Mouse (Mus musculus): ENCODE data around the gene Dnaic1. TPM values are rescaled to one million over a fixed set of nuclear protein-coding genes. Genes with fewer than 3 reads are reported as not detected.

The Dnaic1 gene
- polyA plus RNA-seq, 1 experiment: 0.96 TPM

DNA sequence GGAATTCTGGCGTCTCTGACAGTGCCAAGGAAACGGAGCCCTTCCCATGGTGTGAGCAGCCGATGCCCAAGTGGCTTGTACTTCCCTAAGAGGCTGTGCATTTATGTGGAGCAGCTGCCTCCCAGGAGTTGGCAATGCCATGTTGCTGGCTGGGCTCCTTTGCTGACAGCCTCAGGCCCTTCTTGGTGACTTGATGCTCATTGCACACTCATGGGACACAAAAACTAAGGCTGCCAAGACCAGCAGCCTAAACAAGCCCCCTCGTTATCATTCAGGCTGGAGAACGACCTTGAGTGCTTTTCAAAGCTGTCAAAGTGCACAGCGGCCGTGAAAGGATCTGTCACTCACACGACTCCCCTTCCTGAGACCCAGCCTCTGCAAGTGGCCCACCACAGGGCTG, 42.6 kb downstream of the Dnaic1 start:
- no peak for TF ChIP-seq CTCF (IDR thresholded peaks at IDR 0.05; ENCODE audit: borderline replicate concordance, control insufficient read depth, extremely low read depth, insufficient read depth, low read length, poor library complexity)
- no peak for TF ChIP-seq POLR2A (IDR thresholded peaks at IDR 0.05; ENCODE audit: control insufficient read depth, extremely low read depth, insufficient read depth, low read length, poor library complexity)
- Histone ChIP-seq H3K27ac (ENCODE audit: control insufficient read depth, insufficient read depth, low read length) (no peak overlapping the region), H3K27me3 (ENCODE audit: control insufficient read depth, insufficient read depth, low read length) (no peaks in the 10 kb centered on the region), H3K4me3 (ENCODE audit: control insufficient read depth, insufficient read depth, low read length) (no peak overlapping the region), H3K36me3 (ENCODE audit: control insufficient read depth, insufficient read depth, low read length) (no peaks in the 10 kb centered on the region), H3K4me1 (replicated peaks; ENCODE audit: control insufficient read depth, insufficient read depth, low read length) (0 out of 2 replicates have a peak, but pooled peaks cover 2% of the 10 kb centered on the region)
- 89% methylated on average over 8 of the region's 8 CpGs for WGBS
- DNase-seq: no peak

DNA sequence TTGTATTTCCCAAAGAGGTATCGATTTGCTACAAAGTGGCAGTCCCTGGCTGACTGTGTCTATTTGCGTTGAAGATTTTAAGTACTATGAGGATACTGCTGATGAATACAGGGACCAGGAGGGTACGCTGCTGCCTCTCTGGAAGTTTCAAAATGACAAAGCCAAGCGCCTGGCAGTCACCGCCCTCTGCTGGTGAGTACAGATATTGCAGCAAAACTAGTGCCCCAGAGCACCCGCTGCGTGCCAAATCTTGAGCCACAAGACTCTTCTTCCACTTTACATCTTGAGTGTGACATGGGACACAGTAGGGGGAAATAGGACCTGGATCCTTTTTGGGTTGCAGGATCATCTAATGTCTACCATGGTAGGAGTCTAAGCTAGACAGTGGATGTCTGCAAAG, 44.6 kb downstream of the Dnaic1 start:
- DNase-seq: peak; percentile 62
- no peaks in the 10 kb centered on the region for H3K27me3 ChIP-seq (ENCODE audit: control insufficient read depth, insufficient read depth, low read length)
- H3K27ac ChIP-seq (ENCODE audit: control insufficient read depth, insufficient read depth, low read length): no peak overlapping the region
- H3K36me3 ChIP-seq (ENCODE audit: control insufficient read depth, insufficient read depth, low read length): no peaks in the 10 kb centered on the region
- 10% methylated on average over 7 of the region's 7 CpGs for WGBS
- no peak overlapping the region for H3K4me3 ChIP-seq (ENCODE audit: control insufficient read depth, insufficient read depth, low read length)
- H3K4me1 ChIP-seq (replicated peaks; ENCODE audit: control insufficient read depth, insufficient read depth, low read length): 0 out of 2 replicates have a peak, but pooled peaks cover 2% of the 10 kb centered on the region
- peak; percentile 83; the same call in 1 of the 2 replicates for TF ChIP-seq CTCF (IDR thresholded peaks at IDR 0.05; ENCODE audit: borderline replicate concordance, control insufficient read depth, extremely low read depth, insufficient read depth, low read length, poor library complexity)
- no peak for TF ChIP-seq POLR2A (IDR thresholded peaks at IDR 0.05; ENCODE audit: control insufficient read depth, extremely low read depth, insufficient read depth, low read length, poor library complexity)

DNA sequence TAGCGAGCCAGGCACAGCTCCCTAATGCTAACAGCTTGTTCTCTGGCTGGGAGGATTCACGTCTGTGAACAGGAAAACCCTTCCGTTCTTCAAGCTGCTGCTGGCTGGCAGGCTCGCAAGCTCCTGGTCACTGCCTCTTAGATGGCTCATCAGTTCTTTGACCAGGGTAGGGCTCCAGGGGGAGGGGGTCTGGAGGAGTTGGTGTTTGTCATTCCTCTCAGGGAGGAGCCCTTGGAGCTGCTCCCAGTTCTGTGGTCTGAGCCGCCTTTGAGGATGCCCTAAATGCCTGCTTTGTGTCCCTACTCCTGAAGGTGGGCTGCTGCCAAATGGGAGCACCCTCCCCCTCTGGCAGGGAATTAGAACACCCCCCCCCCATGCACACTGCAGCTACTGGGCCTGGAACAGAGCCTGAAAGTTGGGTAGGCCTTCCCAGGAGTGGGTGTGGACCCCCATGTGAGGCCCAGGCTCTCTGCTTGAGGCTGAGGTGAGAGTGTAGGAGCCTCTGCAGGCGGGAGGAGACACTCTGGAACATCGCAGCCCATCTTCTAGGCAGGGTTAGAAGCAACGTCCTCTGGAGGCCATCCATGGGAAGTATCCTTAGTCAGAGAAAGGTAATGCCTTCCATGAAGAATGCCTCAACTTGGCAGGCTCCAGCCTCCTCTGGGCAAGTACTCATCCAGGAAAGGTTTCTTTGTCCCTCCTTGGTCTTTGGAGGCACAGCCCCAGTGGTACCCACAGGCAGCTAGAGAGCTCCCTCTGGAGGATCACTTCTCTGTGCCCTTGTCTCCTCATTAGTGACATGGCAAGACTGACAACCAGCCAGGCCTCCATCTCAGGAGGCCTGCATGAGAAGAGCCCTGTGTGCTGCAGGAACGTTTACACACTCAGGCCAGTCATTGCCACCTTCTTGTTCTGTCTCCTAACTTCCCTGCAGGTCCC, 46.4 kb downstream of the Dnaic1 start:
- no peaks in the 10 kb centered on the region for H3K27me3 ChIP-seq (ENCODE audit: control insufficient read depth, insufficient read depth, low read length)
- H3K4me3 ChIP-seq (ENCODE audit: control insufficient read depth, insufficient read depth, low read length): no peak overlapping the region
- no peak for DNase-seq
- WGBS: 92% methylated on average over 9 of the region's 9 CpGs
- no peaks in the 10 kb centered on the region for H3K36me3 ChIP-seq (ENCODE audit: control insufficient read depth, insufficient read depth, low read length)
- H3K4me1 ChIP-seq (replicated peaks; ENCODE audit: control insufficient read depth, insufficient read depth, low read length): no peaks in the 10 kb centered on the region
- TF ChIP-seq POLR2A (IDR thresholded peaks at IDR 0.05; ENCODE audit: control insufficient read depth, extremely low read depth, insufficient read depth, low read length, poor library complexity) (no peak), CTCF (IDR thresholded peaks at IDR 0.05; ENCODE audit: borderline replicate concordance, control insufficient read depth, extremely low read depth, insufficient read depth, low read length, poor library complexity) (no peak)
- no peak overlapping the region for H3K27ac ChIP-seq (ENCODE audit: control insufficient read depth, insufficient read depth, low read length)

- 86% methylated on average over 12 of the region's 12 CpGs for WGBS
Measured at GRCm38 (mm10) chr4:41618916-41619746, 49.6 kb downstream of the Dnaic1 start.

GRCm38 (mm10) chr4:41622071-41622470, 52.5 kb downstream of the Dnaic1 start:
- Histone ChIP-seq H3K27me3 (ENCODE audit: control insufficient read depth, insufficient read depth, low read length) (no peaks in the 10 kb centered on the region), H3K36me3 (ENCODE audit: control insufficient read depth, insufficient read depth, low read length) (no peaks in the 10 kb centered on the region), H3K4me3 (ENCODE audit: control insufficient read depth, insufficient read depth, low read length) (no peak overlapping the region), H3K4me1 (replicated peaks; ENCODE audit: control insufficient read depth, insufficient read depth, low read length) (no peaks in the 10 kb centered on the region), H3K27ac (ENCODE audit: control insufficient read depth, insufficient read depth, low read length) (no peak overlapping the region)
- WGBS: 95% methylated on average over 14 of the region's 14 CpGs
- no peak for DNase-seq
- no peak for TF ChIP-seq CTCF (IDR thresholded peaks at IDR 0.05; ENCODE audit: borderline replicate concordance, control insufficient read depth, extremely low read depth, insufficient read depth, low read length, poor library complexity)
- TF ChIP-seq POLR2A (IDR thresholded peaks at IDR 0.05; ENCODE audit: control insufficient read depth, extremely low read depth, insufficient read depth, low read length, poor library complexity): no peak

More at GRCm38 (mm10) chr4:41618916-41619746, 49.6 kb downstream of the Dnaic1 start:
- TF ChIP-seq CTCF (IDR thresholded peaks at IDR 0.05; ENCODE audit: borderline replicate concordance, control insufficient read depth, extremely low read depth, insufficient read depth, low read length, poor library complexity): no peak
- H3K27me3 ChIP-seq (ENCODE audit: control insufficient read depth, insufficient read depth, low read length): no peaks in the 10 kb centered on the region
- H3K4me3 ChIP-seq (ENCODE audit: control insufficient read depth, insufficient read depth, low read length): no peak overlapping the region
- no peaks in the 10 kb centered on the region for H3K4me1 ChIP-seq (replicated peaks; ENCODE audit: control insufficient read depth, insufficient read depth, low read length)
- no peak overlapping the region for H3K27ac ChIP-seq (ENCODE audit: control insufficient read depth, insufficient read depth, low read length)
- no peak for DNase-seq
- H3K36me3 ChIP-seq (ENCODE audit: control insufficient read depth, insufficient read depth, low read length): no peaks in the 10 kb centered on the region

DNA sequence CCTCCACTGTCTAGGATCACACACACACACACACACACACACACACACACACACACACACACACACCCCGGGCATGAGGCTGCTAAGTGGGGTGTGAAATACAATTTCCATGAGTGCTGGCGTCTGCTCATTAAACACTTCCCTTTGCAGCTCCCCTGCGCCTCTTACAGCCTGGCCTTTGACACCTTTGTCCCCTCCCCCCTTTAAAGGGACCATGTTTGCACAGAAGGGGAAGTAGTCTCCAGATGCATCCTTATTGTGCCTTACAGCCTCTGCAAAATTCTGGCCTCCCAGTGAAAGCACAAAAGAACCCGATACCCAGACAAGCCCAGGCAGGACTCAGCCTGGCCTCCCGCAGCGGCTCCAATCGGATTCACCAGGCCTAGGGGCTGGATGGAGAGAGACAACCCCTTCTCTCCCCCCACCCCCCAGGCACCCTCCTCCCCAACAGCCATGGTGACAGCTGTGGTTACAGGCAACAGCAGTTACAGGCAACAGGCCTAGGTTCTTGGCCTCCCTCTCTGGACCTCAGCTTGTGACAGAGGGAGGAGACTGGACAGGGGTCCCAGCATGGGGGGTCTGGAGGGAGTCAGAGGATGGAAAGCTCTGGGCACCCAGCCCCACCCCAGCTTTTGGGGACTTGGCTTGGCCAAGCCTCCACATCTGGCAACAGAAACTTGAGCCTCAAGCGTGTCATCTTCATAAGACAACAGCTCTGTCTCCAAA, 58.8 kb downstream of the Dnaic1 start:
- DNase-seq: no peak
- no peaks in the 10 kb centered on the region for H3K4me1 ChIP-seq (replicated peaks; ENCODE audit: control insufficient read depth, insufficient read depth, low read length)
- no peaks in the 10 kb centered on the region for H3K36me3 ChIP-seq (ENCODE audit: control insufficient read depth, insufficient read depth, low read length)
- 17% methylated on average over 8 of the region's 8 CpGs for WGBS
- H3K27ac ChIP-seq (ENCODE audit: control insufficient read depth, insufficient read depth, low read length): no peak overlapping the region
- TF ChIP-seq CTCF (IDR thresholded peaks at IDR 0.05; ENCODE audit: borderline replicate concordance, control insufficient read depth, extremely low read depth, insufficient read depth, low read length, poor library complexity) (no peak), POLR2A (IDR thresholded peaks at IDR 0.05; ENCODE audit: control insufficient read depth, extremely low read depth, insufficient read depth, low read length, poor library complexity) (no peak)
- H3K27me3 ChIP-seq (ENCODE audit: control insufficient read depth, insufficient read depth, low read length): no peaks in the 10 kb centered on the region
- no peak overlapping the region for H3K4me3 ChIP-seq (ENCODE audit: control insufficient read depth, insufficient read depth, low read length)

Data from thymus, adult 2 months (tissue).